Mouse (Mus musculus): Measurements from ENCODE around the gene Dnmt3a.

Dnmt3a gene

DNA sequence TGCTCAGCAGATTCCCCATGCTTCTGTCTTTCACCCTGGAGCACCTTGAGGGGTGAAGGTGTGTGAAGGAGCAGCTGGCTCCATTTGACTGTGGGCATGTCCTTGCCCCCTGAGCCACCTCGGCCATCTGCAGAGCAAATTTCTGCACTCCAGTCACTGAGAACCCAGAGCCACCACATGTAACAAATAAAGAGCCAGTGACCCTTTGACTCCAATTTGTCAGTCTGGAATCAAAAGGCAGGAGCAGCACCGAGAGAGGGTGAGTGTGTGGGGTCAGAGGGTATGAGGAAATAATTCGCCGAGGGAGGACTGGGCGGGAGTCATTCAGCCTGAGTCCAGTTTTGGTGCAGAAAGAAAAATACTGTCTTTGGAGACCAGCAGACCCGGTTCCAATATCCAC lies 44.9 kb downstream of the Dnmt3a start:
- DNase-seq (ENCODE audit: extremely low read depth, low read depth, low spot score): no peak

GRCm38 (mm10) chr12:3851179-3851578 lies 45.4 kb downstream of the Dnmt3a start:
- DNase-seq (ENCODE audit: extremely low read depth, low read depth, low spot score): no peak

DNA sequence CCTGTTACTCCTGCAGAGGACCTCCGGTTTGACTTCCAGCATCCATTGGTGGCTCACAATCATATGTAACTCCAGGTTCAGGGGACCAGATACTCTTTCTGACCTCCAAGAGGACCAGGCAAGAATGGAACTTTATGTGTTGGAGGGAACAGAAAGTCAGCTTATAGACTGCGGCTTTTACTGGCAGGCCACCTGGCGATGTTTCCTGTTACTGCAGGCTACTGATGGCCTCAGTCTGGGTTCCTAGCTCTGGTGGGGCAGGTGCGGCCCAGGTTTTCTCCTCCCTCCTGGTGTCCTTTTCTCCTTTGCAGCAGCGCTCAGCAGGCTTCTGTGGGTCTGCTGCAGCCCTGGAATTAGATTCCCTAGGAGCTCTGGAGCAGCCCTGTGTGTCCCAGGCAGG lies 46.7 kb downstream of the Dnmt3a start:
- no peak for DNase-seq (ENCODE audit: extremely low read depth, low read depth, low spot score)

DNA sequence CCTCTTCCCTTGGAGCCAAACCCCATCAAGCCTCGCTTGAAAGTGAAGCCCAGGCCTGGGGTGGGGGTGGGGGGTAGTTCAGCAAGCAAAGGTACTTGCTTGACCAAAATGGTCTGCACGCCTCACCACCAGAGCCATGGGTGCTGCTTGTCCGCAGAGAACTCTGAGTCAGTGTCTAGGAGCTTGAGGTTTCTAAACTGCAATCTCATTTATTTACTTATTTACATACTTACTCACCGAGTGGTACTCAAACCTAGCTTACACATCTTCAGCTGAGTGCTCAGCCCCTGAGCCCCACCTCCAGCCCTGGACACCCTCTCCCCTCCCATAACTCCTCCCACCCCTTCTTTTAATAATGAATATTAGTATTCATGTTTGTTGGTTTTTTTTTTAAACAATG lies 48.6 kb downstream of the Dnmt3a start:
- DNase-seq (ENCODE audit: extremely low read depth, low read depth, low spot score): no peak

DNA sequence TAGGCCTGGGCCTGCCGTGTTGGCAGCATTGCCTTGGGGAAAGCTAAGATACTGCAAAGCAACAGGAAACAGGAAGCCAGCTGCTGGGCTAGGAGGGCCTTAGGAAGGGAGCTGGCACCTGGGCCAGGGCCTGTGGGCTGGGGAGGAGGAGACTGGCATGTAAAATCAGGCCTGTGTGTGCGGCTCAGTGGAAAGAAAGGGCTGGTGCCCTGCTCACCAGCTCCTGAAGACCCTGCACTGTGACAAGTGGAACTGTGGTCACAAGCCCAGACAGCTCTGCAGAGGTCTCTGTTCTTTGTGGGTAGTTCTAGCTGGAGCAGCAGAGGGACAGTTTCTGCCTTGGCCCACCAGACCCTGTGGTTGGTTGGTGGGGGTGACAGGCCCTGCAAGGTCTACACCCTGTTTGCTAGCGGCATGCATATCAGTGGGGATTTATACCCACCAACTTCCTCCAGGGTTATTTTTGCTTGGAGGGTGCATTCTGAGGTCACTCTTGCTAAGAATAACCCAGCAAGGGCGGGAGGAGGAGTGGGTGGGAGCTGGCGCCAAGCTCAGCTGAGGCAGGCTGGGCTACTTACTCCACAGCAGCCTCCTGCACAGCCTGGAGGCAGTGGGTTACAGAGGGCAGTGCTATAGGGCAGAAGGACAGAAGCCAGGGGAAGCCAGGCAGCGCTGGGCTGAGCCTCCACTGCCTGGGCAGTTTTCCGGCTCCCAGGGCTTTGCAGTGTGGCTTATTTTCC lies 50.1 kb downstream of the Dnmt3a start:
- DNase-seq (ENCODE audit: extremely low read depth, low read depth, low spot score): no peak

DNA sequence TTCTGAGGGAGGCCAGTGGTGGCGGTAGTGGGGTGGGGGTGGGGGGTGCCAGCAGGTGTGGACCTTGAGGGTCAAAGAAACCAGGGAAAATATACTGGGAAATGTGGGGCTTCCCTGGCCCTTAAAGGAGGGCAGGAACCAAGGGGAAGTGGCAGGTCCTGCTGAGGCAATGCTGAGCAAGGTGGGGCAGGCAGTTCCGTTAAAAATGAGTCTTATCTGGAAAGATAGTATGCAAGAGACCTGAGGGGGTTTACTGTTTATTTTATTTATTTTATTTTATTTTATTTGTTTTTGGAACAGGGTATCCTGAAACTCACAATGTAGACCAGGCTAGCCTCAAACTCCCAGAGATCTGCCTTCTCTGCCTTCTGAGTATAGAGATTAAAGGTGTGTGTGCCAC lies 50.9 kb downstream of the Dnmt3a start:
- DNase-seq (ENCODE audit: extremely low read depth, low read depth, low spot score): no peak

GRCm38 (mm10) chr12:3857231-3857630 lies 51.4 kb downstream of the Dnmt3a start:
- no peak for DNase-seq (ENCODE audit: extremely low read depth, low read depth, low spot score)

DNA sequence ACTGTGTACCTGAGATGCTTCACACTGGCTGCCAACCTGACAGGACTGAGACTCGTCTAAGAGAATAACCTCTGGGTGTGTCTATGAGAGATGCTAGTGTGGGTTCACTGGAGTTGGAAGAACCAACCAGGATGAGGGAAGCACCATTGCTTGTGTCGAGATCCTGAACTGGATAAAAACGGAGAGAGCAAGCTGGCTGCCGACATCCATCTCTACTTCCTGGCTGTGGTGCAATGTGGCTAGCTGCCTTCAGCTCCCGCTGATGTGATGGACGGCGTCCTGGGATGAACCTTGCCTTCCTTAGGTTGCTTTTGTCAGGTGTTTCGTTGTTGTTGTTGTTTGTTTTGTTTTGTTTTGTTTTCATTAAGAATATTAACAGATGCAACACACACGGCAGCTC lies 52.0 kb downstream of the Dnmt3a start:
- DNase-seq (ENCODE audit: extremely low read depth, low read depth, low spot score): no peak

DNA sequence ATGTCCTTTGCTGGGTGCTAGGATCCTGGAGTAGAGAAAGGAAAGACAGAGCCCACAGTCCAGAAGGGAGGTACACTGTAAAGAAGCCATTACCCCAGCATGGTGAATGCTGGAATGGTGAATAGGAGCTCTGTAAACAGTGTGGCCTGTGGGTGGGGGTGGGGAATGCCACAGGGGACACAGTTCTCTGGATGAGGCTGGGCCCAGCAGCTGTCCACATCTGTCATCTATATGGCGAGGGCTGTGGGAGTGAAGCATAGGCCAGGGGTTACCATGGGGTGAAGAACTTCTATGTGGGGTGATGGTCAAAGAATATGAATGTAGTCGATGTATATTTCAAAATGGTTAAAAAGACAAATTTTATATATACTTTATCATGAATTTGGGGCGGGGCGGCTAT lies 52.9 kb downstream of the Dnmt3a start:
- no peak for DNase-seq (ENCODE audit: extremely low read depth, low read depth, low spot score)

DNA sequence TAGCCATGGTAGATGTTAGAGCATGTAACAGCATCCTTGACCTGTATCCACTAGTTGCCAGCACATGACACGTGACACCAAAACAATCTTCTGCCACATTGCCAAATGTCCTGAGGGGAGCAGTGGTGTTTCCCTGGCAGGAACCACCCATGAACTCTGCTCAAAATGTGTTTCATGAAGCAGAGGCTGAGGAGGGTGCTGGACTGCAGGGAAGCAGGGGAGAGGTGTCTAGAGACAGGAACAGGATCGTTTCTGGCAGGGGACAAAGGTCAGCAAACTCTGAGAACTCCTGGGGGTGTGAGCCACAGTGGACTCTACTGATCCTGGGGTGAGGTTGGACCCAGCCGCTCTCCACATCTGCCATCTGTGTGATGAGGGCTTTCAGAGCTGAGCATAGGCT lies 53.7 kb downstream of the Dnmt3a start:
- no peak for DNase-seq (ENCODE audit: extremely low read depth, low read depth, low spot score)

DNA sequence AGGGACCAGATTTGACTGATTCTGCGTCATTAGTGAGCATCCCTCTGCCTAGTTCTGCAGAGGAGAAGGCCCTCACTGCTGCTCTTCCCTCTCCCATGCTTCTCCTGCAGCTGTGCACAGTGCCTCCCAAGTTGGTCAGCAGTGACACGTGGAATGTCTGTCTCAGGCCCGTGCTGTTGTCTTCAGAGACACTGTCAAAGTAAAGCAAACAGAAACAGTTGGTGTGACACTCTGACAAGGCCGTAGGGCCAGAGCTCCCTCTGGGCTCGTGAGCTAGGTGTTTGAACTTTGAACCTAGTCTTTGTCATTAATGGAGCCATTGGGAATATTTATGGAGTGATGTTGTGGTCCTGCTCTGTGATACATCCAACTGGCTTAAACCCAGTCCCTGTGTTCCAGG lies 54.2 kb downstream of the Dnmt3a start:
- no peak for DNase-seq (ENCODE audit: extremely low read depth, low read depth, low spot score)

DNA sequence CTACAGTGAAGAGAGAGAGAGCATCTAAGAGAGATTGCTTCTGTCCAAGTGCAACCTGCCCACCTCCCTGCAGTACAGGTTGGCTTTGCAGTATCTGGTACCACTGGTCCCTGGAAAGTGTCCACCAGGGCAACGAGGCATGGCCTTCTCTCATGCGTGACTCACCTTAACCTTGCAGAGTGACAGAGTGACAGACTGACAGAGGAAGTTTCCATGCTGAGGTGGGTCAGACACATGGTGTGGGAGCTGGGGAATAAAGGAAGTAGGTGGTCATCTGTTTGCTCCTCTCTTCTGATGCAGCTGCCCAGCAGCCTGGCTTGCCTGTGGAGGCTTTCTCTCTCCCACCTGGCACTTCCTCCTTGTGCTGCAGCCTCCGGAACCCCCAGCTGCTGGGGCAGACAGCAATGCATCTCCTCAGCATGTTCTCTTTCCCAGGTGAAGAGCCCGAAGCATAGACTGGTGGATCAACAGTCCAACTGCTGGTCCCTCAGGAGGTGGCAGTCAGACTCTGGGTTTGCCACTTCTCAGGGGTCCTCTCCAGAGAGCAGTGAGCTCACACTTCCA lies 55.9 kb downstream of the Dnmt3a start:
- no peak for DNase-seq (ENCODE audit: extremely low read depth, low read depth, low spot score)

DNA sequence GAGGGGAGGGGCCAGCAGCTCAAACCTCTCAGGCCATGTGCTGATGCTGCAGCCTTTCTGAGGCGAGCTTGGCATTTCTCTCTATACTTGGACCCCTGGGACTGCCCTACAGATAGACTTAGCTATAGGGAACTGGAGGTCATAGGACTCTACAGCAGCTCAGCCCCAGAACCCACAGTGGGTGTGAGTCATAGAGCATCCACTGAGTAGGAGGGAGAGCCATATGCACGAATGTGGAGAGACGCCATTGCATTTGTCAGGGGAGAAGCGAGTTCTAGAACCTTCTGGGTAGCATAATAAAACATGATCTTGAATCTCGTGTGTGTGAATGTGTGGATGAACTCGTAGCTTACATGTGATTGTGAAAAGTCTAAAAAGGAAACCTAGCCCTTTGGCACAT lies 56.4 kb downstream of the Dnmt3a start:
- DNase-seq (ENCODE audit: extremely low read depth, low read depth, low spot score): no peak

- no peak for DNase-seq (ENCODE audit: extremely low read depth, low read depth, low spot score)
Measured at GRCm38 (mm10) chr12:3864208-3864607, 58.4 kb downstream of the Dnmt3a start.

GRCm38 (mm10) chr12:3865594-3865993 lies 59.8 kb downstream of the Dnmt3a start:
- no peak for DNase-seq (ENCODE audit: extremely low read depth, low read depth, low spot score)

GRCm38 (mm10) chr12:3866654-3867370 lies 61.0 kb downstream of the Dnmt3a start:
- no peak for DNase-seq (ENCODE audit: extremely low read depth, low read depth, low spot score)

- DNase-seq (ENCODE audit: extremely low read depth, low read depth, low spot score): no peak
Measured at GRCm38 (mm10) chr12:3868115-3868514, 62.3 kb downstream of the Dnmt3a start.

DNA sequence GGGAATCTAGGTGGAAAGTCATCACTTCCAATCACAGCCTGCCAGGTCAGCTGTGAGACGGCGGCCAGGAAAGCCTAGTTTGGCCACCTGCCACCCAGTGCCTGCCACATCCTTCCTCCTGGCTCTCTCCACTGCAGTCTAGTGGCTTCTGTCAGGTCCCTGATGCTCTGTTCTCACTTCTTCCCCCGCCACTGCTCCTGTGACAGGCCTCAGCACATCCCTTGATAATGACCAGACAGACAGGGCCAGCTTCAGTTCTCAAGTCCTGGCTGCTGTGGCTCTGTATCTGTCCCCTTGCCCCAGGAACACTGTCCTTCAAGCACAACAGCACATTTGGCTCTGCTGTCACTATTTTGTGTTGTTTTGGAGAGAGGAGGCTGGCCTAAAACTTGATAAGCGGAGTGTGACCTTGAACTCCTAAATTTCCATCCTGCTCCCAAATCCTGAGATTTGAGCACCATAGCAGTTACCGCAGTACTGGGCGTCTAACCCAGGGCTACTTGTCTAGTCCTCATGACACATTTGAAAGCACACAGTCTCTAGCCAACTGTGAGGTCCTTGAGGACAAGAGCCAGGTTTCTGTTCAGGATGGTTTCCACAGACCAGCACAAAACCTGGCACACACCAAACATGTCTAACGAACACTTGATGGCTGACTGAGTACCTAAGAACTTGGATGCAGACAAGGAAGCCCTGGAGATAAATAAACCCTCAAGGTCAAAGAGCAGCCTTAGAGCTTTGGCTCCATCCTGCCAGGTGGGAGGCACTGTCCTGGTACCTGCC lies 63.1 kb downstream of the Dnmt3a start:
- DNase-seq (ENCODE audit: extremely low read depth, low read depth, low spot score): no peak

DNA sequence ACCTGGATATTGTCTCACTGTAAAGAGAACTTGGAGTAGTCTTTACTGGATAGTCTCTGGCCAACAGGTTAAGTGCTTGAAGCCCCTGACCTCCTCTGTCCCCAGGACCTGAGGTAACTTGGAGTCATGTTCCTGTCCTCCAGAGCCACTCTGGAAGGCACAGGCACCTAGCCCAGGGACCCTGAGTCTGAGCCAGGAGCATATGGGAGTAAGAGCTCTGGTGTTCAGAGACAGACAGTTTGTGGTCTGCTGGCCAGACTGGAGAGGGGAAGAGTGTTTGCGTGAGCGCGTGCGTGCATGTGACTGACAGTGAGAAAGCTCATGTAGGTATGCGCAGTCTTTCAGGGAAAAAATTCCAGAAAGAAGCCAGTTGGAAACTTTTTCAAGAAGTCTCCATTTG lies 64.2 kb downstream of the Dnmt3a start:
- DNase-seq (ENCODE audit: extremely low read depth, low read depth, low spot score): no peak

- no peak for DNase-seq (ENCODE audit: extremely low read depth, low read depth, low spot score)
Measured at GRCm38 (mm10) chr12:3870859-3871462, 65.2 kb downstream of the Dnmt3a start.

DNA sequence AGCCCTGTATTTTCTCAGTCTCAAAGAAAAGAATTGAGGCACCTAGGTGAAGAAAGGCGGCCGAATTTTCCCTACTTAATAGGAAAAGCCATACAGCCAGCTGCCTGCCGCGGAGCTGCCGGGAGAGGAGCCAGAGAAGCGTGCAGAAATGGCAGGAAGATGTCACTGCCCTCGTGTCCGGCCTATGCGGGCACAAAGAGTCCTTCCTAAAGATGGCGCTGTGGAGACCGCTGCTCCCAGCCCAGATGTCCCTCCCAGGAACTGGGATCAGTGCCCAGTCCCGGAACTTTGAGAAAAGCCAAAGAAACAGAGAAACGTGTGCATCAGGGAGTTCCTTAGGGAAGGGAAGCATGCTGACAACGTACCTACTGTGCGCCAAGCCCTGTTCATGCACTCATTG lies 65.8 kb downstream of the Dnmt3a start:
- DNase-seq (ENCODE audit: extremely low read depth, low read depth, low spot score): no peak

Measured in fat pad, adult 2 months (tissue).